Mouse (Mus musculus) heart, embryonic 16.5 days (tissue): Measurements from ENCODE around the gene Pnlip. TPM values are rescaled to one million over a fixed set of nuclear protein-coding genes. Genes with fewer than 3 reads are reported as not detected.

Source experiments
- ATAC-seq: fragments of 200-750 bp; cut with Nextera tagmentation; replicated peaks from 2 replicates; pipeline ENCODE4 v1.8.0; 2017; ENCODE audit warnings: moderate number of reproducible peaks; ENCODE audit not compliant: insufficient read depth, low FRiP score; ENCODE audit errors: extremely low read depth
- H3K27ac ChIP-seq: fragments of 300-500 bp; sonication (generic); 2 replicates; pipeline ENCODE4 v1.5.1; 2014; ENCODE audit warnings: mild to moderate bottlenecking, low read length, control low read depth, moderate library complexity
- H3K27me3 ChIP-seq: fragments of 300-500 bp; sonication (generic); 2 replicates; pipeline ENCODE4 v1.6.1; 2014; ENCODE audit warnings: low read length, mixed read lengths; ENCODE audit not compliant: control insufficient read depth, insufficient read depth
- H3K36me3 ChIP-seq: fragments of 300-500 bp; sonication (generic); 2 replicates; pipeline ENCODE4 v1.6.1; 2014; ENCODE audit not compliant: control insufficient read depth, insufficient read depth
- H3K4me1 ChIP-seq: fragments of 300-500 bp; sonication (generic); 2 replicates; pipeline ENCODE4 v1.6.1; 2014; ENCODE audit warnings: low read length, mixed read lengths; ENCODE audit not compliant: control insufficient read depth, insufficient read depth
- H3K4me2 ChIP-seq: fragments of 300-500 bp; sonication (generic); 2 replicates; pipeline ENCODE4 v1.6.1; 2014; ENCODE audit warnings: low read depth, mild to moderate bottlenecking, control low read depth, low read length
- H3K4me3 ChIP-seq: fragments of 300-500 bp; sonication (generic); 2 replicates; pipeline ENCODE4 v1.5.1; 2014; ENCODE audit warnings: mild to moderate bottlenecking, control low read depth, low read length
- H3K9ac ChIP-seq: fragments of 300-500 bp; sonication (generic); 2 replicates; pipeline ENCODE4 v1.6.1; 2014; ENCODE audit warnings: low read length, control low read depth
- H3K9me3 ChIP-seq: fragments of 300-500 bp; sonication (generic); replicated peaks from 2 replicates; pipeline ENCODE4 v1.6.1; 2016; ENCODE audit warnings: low read length; ENCODE audit not compliant: control insufficient read depth
- WGBS: fragments of 180-500 bp; shearing (Covaris S2); extraction: QIAGEN DNeasy Blood & Tissue Kit; methylation state at CpG from one replicate; pipeline ENCODE4 v1.1.7; 2014; 5-methylcytosine and 5-hydroxymethylcytosine counted together
- polyA plus RNA-seq: library from polyadenylated mRNA; unstranded; fragments of >200 nt; fragmentation: Nextera tagmentation; extraction: Ambion mirVana; gene quantifications from 2 replicates; pipeline ENCODE4 v1.2.1, GENCODE M21; 2015

The Pnlip gene
- polyA plus RNA-seq, 1 experiment from 2014 or later, result not detected

DNA sequence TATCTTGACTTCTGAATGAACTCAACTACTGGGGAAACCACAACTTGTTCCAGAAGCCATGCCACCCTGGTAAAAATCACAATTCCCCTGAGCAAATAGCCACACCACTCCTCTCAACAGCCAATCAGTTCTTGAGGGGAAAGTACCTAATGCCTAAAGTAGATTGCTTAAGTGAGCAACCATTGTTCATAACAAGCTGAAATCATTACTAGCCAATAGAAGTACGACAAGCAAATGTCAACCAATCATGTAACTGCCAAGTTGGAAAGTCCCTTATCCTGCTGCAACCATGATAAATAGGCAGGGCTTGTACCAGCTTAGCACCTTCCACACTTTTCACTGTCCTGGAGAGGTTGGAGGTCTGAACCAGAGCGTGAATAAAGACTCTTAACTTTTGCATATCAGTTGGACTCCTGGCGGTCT is 22.9 kb upstream of the Pnlip start:
- no peaks in the 10 kb centered on the region for H3K36me3 ChIP-seq
- H3K27ac ChIP-seq, result no peak overlapping the region
- H3K4me3 ChIP-seq, result no peak overlapping the region
- no peaks in the 10 kb centered on the region for H3K4me1 ChIP-seq
- H3K9me3 ChIP-seq, result no peaks in the 10 kb centered on the region
- no peak overlapping the region for H3K9ac ChIP-seq
- H3K27me3 ChIP-seq, result no peaks in the 10 kb centered on the region
- no peak for ATAC-seq
- 52% methylated on average over 3 of the region's 3 CpGs for WGBS
- no peak overlapping the region for H3K4me2 ChIP-seq

DNA sequence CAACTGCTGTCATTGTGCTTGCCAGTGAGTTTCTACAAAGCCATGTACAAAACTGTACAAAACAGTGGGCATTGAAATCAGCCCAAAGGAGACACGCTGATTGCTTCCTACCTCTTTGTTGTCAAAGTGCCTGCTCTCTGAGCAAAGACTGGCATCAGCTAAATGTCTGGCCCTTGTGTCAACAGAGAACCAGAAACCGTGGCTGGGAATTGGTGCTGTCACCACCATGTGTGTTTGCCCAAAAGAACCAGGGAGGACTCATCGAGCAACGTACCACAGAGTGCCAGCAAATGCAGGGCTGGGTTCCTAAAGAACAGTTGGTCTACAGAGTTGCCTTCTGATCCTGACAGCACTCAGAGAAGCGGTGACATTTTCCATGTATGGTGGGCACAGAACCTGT is 2.3 kb upstream of the Pnlip start:
- H3K9ac ChIP-seq, result no peak overlapping the region
- no peaks in the 10 kb centered on the region for H3K9me3 ChIP-seq
- WGBS, result 76% methylated on average over 5 of the region's 5 CpGs
- H3K4me2 ChIP-seq, result no peak overlapping the region
- no peak overlapping the region for H3K27ac ChIP-seq
- no peak overlapping the region for H3K4me3 ChIP-seq
- no peaks in the 10 kb centered on the region for H3K36me3 ChIP-seq
- ATAC-seq, result no peak
- H3K27me3 ChIP-seq, result no peaks in the 10 kb centered on the region
- no peaks in the 10 kb centered on the region for H3K4me1 ChIP-seq

DNA sequence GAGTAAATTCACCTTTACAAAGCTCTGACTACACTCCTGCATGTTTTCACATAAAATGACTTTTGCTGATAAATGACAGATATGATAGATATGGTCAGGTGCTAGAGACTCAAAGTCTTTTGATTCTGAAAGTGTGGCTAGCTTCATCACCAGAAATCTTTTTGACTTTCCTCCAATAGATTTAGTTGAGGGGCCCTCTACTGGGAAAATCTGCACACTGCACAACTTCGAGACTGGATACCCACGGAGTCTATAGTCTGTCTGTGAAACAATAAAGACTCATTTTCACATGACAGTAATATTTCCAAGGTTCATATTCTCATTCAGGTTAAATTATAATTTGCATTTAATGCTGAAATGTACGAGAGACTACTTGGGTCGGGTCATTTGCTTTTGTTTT is 9.8 kb downstream of the Pnlip start:
- Histone ChIP-seq H3K4me1 (no peaks in the 10 kb centered on the region), H3K36me3 (no peaks in the 10 kb centered on the region), H3K4me3 (no peak overlapping the region), H3K9me3 (no peaks in the 10 kb centered on the region), H3K9ac (no peak overlapping the region), H3K27ac (no peak overlapping the region), H3K4me2 (no peak overlapping the region), H3K27me3 (no peaks in the 10 kb centered on the region)
- no peak for ATAC-seq
- 65% methylated on average over 4 of the region's 4 CpGs for WGBS

DNA sequence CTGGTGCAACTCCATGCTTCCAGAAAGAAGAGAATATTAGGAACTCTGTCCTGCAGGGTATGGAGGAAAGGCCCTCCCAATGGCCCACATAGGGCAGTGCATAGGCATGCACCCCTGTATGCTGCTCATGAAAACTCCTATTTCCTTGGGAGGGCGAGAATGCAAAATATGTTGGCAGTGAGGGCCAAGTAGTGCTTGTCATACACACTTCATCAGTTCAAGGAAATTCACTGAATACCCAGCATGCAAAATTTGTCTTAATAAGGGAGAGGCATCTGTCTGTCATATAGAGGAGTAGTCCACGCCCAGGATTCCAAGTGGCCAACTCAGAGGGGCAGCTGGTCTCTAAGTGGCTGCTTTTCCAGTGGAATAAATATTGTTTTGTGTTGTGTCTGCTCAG is 11.0 kb downstream of the Pnlip start:
- H3K4me3 ChIP-seq, result no peak overlapping the region
- 65% methylated on average over 2 of the region's 2 CpGs for WGBS
- H3K9ac ChIP-seq, result no peak overlapping the region
- no peak for ATAC-seq
- H3K27me3 ChIP-seq, result no peaks in the 10 kb centered on the region
- H3K4me1 ChIP-seq, result no peaks in the 10 kb centered on the region
- H3K27ac ChIP-seq, result no peak overlapping the region
- no peaks in the 10 kb centered on the region for H3K36me3 ChIP-seq
- H3K4me2 ChIP-seq, result no peak overlapping the region
- H3K9me3 ChIP-seq, result no peaks in the 10 kb centered on the region

DNA sequence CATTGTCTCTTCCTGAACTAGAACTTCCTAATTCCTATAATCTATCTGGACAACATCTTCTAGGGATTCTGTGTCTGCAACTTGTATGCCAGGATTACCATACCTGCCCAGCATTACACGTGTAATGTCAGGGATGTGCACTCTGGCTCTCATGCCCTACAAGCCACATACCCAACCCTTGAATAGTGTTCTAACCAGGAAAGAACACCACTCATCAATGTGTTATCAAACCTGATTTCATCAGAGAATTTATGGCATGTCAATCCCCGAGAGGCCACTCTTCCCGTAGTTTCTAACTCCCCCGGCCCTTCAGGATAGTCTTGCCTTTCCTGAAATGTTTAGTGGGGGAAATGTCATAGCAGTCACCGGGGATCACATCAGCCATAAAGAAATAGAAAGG is 12.6 kb downstream of the Pnlip start:
- H3K4me1 ChIP-seq, result no peaks in the 10 kb centered on the region
- H3K4me3 ChIP-seq, result no peak overlapping the region
- no peak for ATAC-seq
- H3K9me3 ChIP-seq, result no peaks in the 10 kb centered on the region
- H3K27ac ChIP-seq, result no peak overlapping the region
- H3K9ac ChIP-seq, result no peak overlapping the region
- no peaks in the 10 kb centered on the region for H3K27me3 ChIP-seq
- H3K4me2 ChIP-seq, result no peak overlapping the region
- no peaks in the 10 kb centered on the region for H3K36me3 ChIP-seq
- WGBS, result 68% methylated on average over 5 of the region's 5 CpGs

DNA sequence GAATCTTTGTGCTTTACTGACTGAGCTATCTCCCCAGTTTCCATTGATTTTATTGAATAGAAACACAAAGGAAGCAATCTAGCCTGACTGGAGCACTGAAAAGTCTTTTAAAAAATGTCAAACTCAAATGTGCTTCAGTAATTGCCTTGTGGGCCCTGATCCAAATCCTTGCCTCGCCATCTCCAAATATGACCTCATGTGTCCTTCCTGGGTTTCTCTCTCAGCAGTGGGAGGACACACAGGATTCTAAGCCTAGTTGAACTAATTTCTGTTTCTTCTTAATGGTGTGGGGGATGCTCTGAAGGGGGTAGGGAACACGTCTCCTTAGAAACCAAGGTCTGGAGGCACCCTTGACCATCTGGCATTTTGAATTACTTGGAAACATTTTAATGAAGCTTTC is 22.3 kb downstream of the Pnlip start:
- Histone ChIP-seq H3K27ac (no peak overlapping the region), H3K9ac (no peak overlapping the region), H3K9me3 (no peaks in the 10 kb centered on the region), H3K4me2 (no peak overlapping the region), H3K4me3 (no peak overlapping the region), H3K4me1 (0 out of 2 replicates have a peak, but pooled peaks cover 2% of the 10 kb centered on the region), H3K27me3 (no peaks in the 10 kb centered on the region), H3K36me3 (no peaks in the 10 kb centered on the region)
- no peak for ATAC-seq
- WGBS, result 43% methylated on average over 2 of the region's 2 CpGs

DNA sequence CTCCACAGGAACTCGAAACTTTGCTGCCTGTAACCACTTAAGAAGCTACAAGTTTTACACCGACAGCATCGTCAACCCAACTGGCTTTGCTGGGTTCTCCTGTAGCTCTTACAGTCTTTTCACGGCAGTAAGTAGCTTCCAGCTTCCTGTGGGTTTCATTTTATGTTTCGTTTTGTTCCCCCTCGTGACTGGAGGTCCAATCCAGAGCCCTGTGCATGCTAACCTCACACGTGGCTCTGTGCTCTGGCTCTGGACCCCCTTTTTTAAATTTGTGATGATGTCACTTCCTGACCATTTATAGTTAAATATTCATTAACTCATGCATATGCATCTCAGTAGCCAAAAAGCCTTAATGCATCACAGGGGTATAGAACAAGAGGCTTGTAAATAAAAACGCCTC is 24.8 kb downstream of the Pnlip start:
- Histone ChIP-seq H3K9me3 (no peaks in the 10 kb centered on the region), H3K27me3 (no peaks in the 10 kb centered on the region), H3K4me3 (no peak overlapping the region), H3K4me1 (0 out of 2 replicates have a peak, but pooled peaks cover 2% of the 10 kb centered on the region), H3K4me2 (0 out of 2 replicates have a peak overlapping the region, but pooled peaks have one; percentile 1), H3K27ac (no peak overlapping the region), H3K9ac (no peak overlapping the region), H3K36me3 (no peaks in the 10 kb centered on the region)
- WGBS, result 56% methylated on average over 8 of the region's 8 CpGs
- ATAC-seq, result no peak

DNA sequence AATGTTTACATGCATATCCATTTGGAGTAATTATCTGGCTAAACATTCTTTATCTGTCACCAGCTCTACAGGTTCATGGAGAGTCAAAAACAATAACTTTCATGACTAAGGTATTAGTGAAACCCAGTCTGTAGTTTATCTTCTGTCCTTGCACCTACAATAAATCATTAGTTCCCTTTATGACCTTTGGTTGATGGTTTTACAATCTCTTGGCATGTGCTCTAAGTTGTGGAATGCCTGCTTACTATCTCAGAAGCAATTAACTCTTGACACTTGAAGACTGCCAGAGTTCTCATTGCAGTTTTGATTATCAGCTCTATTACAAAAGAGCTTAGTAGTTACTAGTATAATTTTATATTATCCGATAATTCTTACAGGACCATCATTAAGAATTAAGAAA is 36.6 kb downstream of the Pnlip start:
- no peaks in the 10 kb centered on the region for H3K9me3 ChIP-seq
- ATAC-seq, result no peak
- H3K27me3 ChIP-seq, result no peaks in the 10 kb centered on the region
- no peak overlapping the region for H3K4me2 ChIP-seq
- H3K27ac ChIP-seq, result no peak overlapping the region
- no peaks in the 10 kb centered on the region for H3K36me3 ChIP-seq
- H3K4me1 ChIP-seq, result no peaks in the 10 kb centered on the region
- 62% methylated on average over 1 of the region's 1 CpGs for WGBS
- H3K4me3 ChIP-seq, result no peak overlapping the region
- no peak overlapping the region for H3K9ac ChIP-seq

DNA sequence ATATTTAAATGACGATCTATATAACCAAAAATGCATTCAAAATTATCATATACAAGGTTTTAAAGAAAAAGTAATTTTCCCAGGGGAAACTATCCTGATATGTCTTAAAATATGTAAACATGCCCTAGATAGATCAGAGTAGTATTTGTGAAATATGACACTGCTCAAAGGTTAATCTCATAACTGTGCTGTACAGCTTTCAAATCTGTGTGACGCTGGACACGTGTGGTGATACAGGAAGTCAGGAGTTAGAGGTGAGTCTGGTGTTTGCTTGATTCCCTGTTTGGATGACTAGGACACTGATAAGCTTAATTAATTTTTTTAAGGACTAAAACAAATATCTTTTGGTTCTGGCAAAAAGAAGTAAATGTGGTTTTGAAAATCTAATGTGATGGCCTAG is 43.0 kb downstream of the Pnlip start:
- H3K4me2 ChIP-seq, result no peak overlapping the region
- H3K36me3 ChIP-seq, result no peaks in the 10 kb centered on the region
- no peaks in the 10 kb centered on the region for H3K27me3 ChIP-seq
- no peak overlapping the region for H3K9ac ChIP-seq
- no peak for ATAC-seq
- H3K4me1 ChIP-seq, result no peaks in the 10 kb centered on the region
- H3K9me3 ChIP-seq, result 0 out of 2 replicates have a peak, but pooled peaks cover 3% of the 10 kb centered on the region
- H3K4me3 ChIP-seq, result no peak overlapping the region
- 73% methylated on average over 3 of the region's 3 CpGs for WGBS
- H3K27ac ChIP-seq, result no peak overlapping the region

DNA sequence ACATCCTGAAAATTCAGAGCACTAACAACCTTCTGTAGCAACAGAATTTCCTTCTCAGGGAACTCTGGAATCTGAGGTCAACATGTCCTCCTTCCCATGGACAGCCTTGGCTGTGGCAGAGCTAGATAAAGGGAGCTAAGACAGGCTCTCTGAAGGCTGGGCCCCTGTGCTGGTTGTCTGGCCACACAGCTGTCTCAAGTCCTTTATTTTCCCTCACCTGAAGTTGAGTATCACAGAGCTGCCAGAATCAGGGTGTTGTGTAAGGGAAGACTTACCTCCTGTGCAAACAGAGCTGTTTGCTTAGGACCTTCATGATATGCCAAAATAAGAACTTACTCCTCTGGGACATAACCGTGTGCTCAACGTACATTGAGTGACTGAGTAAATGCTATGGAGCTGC is 43.9 kb downstream of the Pnlip start:
- H3K9me3 ChIP-seq, result 0 out of 2 replicates have a peak, but pooled peaks cover 3% of the 10 kb centered on the region
- H3K27ac ChIP-seq, result no peak overlapping the region
- 62% methylated on average over 2 of the region's 2 CpGs for WGBS

More for the DNA sequence above, 43.9 kb downstream of the Pnlip start:
- Histone ChIP-seq H3K4me2 (no peak overlapping the region), H3K4me1 (no peaks in the 10 kb centered on the region), H3K27me3 (no peaks in the 10 kb centered on the region), H3K36me3 (no peaks in the 10 kb centered on the region), H3K4me3 (no peak overlapping the region), H3K9ac (no peak overlapping the region)
- ATAC-seq, result no peak
